Mouse (Mus musculus): ENCODE measurements at regions not wholly inside any gene's neighbourhood (a gene's known extent, or its start where the extent isn't known, plus 50 kb on each side); places are given as distances from the start of the nearest gene placed in this dataset.

- ATAC-seq (replicated peaks; ENCODE audit: low FRiP score, low TSS enrichment, poor library complexity, severe bottlenecking): no peak
Measured at GRCm38 (mm10) chr7:138647636-138648035, 198.2 kb upstream of the Ppp2r2d start.

- no peak for ATAC-seq (replicated peaks; ENCODE audit: low FRiP score, low TSS enrichment, poor library complexity, severe bottlenecking)
Measured at GRCm38 (mm10) chr7:138640492-138641165, 205.2 kb upstream of the Ppp2r2d start.

GRCm38 (mm10) chr7:138639541-138639940 lies 206.3 kb upstream of the Ppp2r2d start:
- ATAC-seq (replicated peaks; ENCODE audit: low FRiP score, low TSS enrichment, poor library complexity, severe bottlenecking): no peak

- ATAC-seq (replicated peaks; ENCODE audit: low FRiP score, low TSS enrichment, poor library complexity, severe bottlenecking): no peak
Measured at GRCm38 (mm10) chr7:138626061-138626460, 219.8 kb upstream of the Ppp2r2d start.

GRCm38 (mm10) chr7:138620896-138621655 lies 223.5 kb upstream of the Tcerg1l start:
- ATAC-seq (replicated peaks; ENCODE audit: low FRiP score, low TSS enrichment, poor library complexity, severe bottlenecking): no peak

- no peak for ATAC-seq (replicated peaks; ENCODE audit: low FRiP score, low TSS enrichment, poor library complexity, severe bottlenecking)
Measured at GRCm38 (mm10) chr7:138620080-138620684, 222.7 kb upstream of the Tcerg1l start.

GRCm38 (mm10) chr7:138616468-138616867 lies 218.9 kb upstream of the Tcerg1l start:
- ATAC-seq (replicated peaks; ENCODE audit: low FRiP score, low TSS enrichment, poor library complexity, severe bottlenecking): no peak

- no peak for ATAC-seq (replicated peaks; ENCODE audit: low FRiP score, low TSS enrichment, poor library complexity, severe bottlenecking)
Measured at GRCm38 (mm10) chr7:138609605-138610004, 212.1 kb upstream of the Tcerg1l start.

- ATAC-seq (replicated peaks; ENCODE audit: low FRiP score, low TSS enrichment, poor library complexity, severe bottlenecking): no peak
Measured at GRCm38 (mm10) chr7:138609124-138609523, 211.6 kb upstream of the Tcerg1l start.

- ATAC-seq (replicated peaks; ENCODE audit: low FRiP score, low TSS enrichment, poor library complexity, severe bottlenecking): no peak
Measured at GRCm38 (mm10) chr7:138606363-138606964, 208.9 kb upstream of the Tcerg1l start.

- no peak for ATAC-seq (replicated peaks; ENCODE audit: low FRiP score, low TSS enrichment, poor library complexity, severe bottlenecking)
Measured at GRCm38 (mm10) chr7:138605923-138606322, 208.4 kb upstream of the Tcerg1l start.

- ATAC-seq (replicated peaks; ENCODE audit: low FRiP score, low TSS enrichment, poor library complexity, severe bottlenecking): no peak
Measured at GRCm38 (mm10) chr7:138601749-138602148, 204.2 kb upstream of the Tcerg1l start.

GRCm38 (mm10) chr7:138593344-138593743 lies 195.8 kb upstream of the Tcerg1l start:
- ATAC-seq (replicated peaks; ENCODE audit: low FRiP score, low TSS enrichment, poor library complexity, severe bottlenecking): no peak

- ATAC-seq (replicated peaks; ENCODE audit: low FRiP score, low TSS enrichment, poor library complexity, severe bottlenecking): no peak
Measured at GRCm38 (mm10) chr7:138567352-138567751, 169.8 kb upstream of the Tcerg1l start.

GRCm38 (mm10) chr7:138551629-138552028 lies 154.1 kb upstream of the Tcerg1l start:
- ATAC-seq (replicated peaks; ENCODE audit: low FRiP score, low TSS enrichment, poor library complexity, severe bottlenecking): no peak

- no peak for ATAC-seq (replicated peaks; ENCODE audit: low FRiP score, low TSS enrichment, poor library complexity, severe bottlenecking)
Measured at GRCm38 (mm10) chr7:138547881-138548280, 150.4 kb upstream of the Tcerg1l start.

GRCm38 (mm10) chr7:138538048-138538831 lies 140.7 kb upstream of the Tcerg1l start:
- no peak for ATAC-seq (replicated peaks; ENCODE audit: low FRiP score, low TSS enrichment, poor library complexity, severe bottlenecking)

GRCm38 (mm10) chr7:138526143-138526542 lies 128.6 kb upstream of the Tcerg1l start:
- ATAC-seq (replicated peaks; ENCODE audit: low FRiP score, low TSS enrichment, poor library complexity, severe bottlenecking): no peak

GRCm38 (mm10) chr7:138524936-138525335 lies 127.4 kb upstream of the Tcerg1l start:
- ATAC-seq (replicated peaks; ENCODE audit: low FRiP score, low TSS enrichment, poor library complexity, severe bottlenecking): no peak

Measured in megakaryocyte-erythroid progenitor cell, adult 5-6 weeks (primary cell).